Mouse (Mus musculus): ENCODE results near the gene Clca3a1.
A peak's percentile ranks its signal among the peaks of the same experiment; 100 is the strongest.
"Not testable (repeated sequence)": the region's sequence is repeated elsewhere in the genome, so short reads cannot be mapped to it uniquely, and the experiment has no call there.

Clca3a1 gene

GRCm38 (mm10) chr3:144760592-144761309 lies at the start of gene Clca3a1:
TSS of gene Clca3a1 (minus strand) at chr3:144760977.
- DNase-seq = peak; percentile 16

DNA sequence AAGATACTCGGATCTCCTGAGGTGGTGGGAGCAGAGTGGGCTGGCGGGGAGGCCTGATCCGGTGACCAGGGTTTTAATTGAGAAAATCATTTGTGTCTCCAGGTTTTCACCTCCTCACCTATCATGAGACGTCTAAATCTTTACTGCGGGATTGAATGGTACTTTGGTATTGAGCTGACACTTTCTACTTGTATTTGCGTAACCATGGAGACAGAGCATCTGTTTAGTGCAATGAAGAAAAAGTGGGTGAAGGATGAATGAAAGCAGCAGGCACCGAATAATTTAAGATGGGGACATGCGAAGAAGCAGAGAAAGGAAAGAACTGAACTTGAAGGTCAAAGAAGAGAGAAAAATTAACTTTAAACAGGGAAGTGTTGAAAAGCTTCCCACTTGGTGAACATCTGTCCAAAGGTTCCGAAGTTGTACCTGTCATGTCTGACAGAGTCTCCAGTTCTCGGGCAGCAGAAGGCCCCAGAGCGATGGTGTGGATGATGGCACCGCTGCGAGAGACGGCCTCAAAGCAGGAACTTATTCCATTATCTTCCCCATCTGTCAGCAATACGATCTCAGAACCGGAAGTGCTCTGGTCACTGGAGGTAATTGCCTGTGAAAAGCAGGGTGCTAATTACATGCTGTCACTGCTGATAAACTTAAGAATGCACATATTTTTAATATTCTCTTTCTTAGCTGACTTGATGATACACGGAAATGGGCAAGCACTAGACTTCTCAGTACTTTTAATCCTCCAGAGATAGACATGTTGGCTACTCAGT lies 47.6 kb upstream of the Clca3a1 start:
- not testable (repeated sequence) for DNase-seq

GRCm38 (mm10) chr3:144806626-144807025 lies 45.8 kb upstream of the Clca3a1 start:
- DNase-seq = not testable (repeated sequence)

DNA sequence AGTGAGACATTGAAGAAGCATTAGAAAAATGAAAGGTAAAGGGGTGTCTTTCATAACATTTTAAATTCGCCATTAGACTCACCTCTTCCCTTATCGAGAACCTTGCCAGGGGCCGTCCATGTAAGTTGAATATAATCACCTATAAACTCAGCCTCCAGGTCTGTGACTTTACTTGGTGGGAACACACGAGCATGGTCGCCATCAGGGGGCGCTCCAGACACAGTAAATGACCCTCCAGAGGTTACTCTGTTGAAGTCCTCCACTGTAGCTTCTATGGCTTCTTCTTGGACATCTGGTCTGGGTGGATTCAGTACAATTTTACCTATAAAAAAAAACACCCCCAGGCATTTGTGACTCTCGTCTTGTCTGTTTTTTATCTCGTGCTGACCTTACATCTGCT lies 41.1 kb upstream of the Clca3a1 start:
- DNase-seq = peak; percentile 15

- DNase-seq = no peak
Measured at GRCm38 (mm10) chr3:144785181-144786148, 24.7 kb upstream of the Clca3a1 start.

- no peak for DNase-seq
Measured at GRCm38 (mm10) chr3:144765161-144765560, 4.4 kb upstream of the Clca3a1 start.

DNA sequence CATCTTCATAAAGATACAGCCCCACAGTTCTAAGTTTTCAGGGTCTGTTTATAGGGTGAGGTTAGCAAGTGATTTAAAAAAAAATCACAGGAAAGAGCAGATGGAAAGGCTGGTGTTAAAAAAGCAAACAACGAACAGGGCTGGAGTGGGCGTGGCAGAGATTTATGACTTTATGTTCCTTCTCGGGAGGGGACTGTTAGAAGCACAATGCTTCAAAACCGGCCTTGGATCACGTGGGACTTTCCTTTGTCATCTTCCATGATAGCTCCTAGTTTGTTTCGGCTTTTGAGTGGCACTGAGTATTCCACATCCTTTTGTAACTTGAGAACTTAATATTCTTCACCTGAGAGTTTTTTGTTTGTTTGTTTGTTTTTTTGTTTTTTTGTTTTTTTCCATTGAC lies 677 bp upstream of the Clca3a1 start:
- no peak for DNase-seq

DNA sequence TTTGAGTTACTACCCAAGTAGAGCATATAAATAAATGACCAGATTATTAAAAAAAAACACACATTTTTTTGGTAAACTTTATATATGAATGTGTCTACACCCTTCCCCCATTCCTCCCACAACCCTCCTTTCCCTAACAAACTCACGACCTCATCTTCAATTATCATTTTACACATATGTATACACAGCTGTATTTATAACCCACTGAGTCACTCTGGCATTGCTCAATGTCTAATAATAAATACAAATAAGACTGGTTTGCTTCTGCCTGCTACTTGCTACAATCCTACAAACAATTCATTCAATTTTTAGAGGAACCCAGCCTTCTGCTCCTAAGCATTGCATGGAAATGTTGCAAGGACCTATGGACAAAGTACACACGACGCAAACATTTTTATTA lies 1.1 kb downstream of the Clca3a1 start:
- DNase-seq = no peak

GRCm38 (mm10) chr3:144756103-144756502 lies 4.7 kb downstream of the Clca3a1 start:
- not testable (repeated sequence) for DNase-seq

- DNase-seq = peak; percentile 14
Measured at GRCm38 (mm10) chr3:144753120-144753519, 7.7 kb downstream of the Clca3a1 start.

DNA sequence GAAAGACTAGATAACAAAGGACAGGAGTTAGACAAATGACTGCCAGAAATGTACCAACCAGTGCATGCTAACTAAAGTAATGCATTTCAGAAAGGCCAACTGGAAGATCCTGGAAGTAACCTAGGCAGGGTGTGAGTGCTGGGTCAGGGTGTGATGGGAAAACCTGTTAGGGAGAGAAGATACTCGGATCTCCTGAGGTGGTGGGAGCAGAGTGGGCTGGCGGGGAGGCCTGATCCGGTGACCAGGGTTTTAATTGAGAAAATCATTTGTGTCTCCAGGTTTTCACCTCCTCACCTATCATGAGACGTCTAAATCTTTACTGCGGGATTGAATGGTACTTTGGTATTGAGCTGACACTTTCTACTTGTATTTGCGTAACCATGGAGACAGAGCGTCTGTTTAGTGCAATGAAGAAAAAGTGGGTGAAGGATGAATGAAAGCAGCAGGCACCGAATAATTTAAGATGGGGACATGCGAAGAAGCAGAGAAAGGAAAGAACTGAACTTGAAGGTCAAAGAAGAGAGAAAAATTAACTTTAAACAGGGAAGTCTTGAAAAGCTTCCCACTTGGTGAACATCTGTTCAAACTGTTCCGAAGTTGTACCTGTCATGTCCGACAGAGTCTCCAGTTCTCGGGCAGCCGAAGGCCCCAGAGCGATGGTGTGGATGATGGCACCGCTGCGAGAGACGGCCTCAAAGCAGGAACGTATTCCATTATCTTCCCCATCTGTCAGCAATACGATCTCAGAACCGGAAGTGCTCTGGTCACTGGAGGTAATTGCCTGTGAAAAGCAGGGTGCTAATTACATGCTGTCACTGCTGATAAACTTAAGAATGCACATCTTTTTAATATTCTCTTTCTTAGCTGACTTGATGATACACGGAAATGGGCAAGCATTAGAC lies 11.5 kb downstream of the Clca3a1 start:
- not testable (repeated sequence) for DNase-seq

GRCm38 (mm10) chr3:144747706-144748105 lies 13.1 kb downstream of the Clca3a1 start:
- not testable (repeated sequence) for DNase-seq

DNA sequence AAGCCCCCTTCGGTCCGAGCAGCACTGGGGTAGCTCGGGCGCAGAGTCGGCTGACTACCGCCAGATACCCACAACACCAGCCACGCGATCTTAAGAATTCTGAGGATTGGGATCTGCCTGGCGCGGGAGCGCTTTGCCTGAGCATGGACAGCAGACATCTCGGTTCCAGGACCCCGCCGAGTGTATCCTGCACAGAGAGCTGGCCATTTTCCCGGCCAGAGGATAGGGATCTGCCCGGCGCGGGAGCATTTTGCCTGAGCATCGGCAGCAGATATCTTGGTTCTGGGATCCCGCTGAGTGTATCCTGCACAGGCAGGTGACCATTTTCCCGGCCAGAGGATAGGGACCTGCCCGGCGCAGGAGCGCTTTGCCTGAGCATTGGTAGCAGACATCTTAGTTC lies 22.4 kb downstream of the Clca3a1 start:
- DNase-seq = not testable (repeated sequence)

DNA sequence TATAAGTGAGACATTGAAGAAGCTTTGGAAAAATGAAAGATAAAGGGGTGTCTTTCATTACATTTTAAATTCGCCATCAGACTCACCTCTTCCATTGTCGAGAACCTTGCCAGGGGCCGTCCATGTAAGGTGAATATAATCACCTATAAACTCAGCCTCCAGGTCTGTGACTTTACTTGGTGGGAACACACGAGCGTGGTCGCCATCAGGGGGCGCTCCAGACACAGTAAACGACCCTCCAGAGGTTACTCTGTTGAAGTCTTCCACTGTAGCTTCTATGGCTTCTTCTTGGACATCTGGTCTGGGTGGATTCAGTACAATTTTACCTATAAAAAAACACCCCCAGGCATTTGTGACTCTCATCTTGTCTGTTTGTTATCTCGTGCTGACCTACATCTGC lies 23.9 kb downstream of the Clca3a1 start:
- DNase-seq = peak; percentile 23

DNA sequence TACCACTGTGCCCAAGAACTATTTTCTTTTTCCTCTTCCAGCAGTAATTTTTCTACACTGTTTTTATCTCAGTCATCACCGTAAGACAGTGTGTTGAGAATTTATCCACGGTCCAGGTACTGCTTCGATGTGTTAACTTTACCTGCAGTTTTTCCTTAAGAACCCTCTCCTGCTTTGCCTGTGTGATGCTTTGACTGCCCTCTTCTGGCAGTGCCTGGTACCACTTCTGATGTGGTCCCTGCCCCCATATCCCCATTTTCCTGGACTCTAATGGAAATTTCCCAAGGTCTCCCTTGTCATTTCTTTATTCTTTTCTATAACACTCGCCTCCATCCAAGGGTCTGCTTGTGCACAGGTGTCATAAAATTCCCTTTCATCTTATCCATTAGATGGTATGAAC lies 37.3 kb downstream of the Clca3a1 start:
- peak; percentile 72 for DNase-seq

GRCm38 (mm10) chr3:144722566-144722965 lies 38.2 kb downstream of the Clca3a1 start:
- not testable (repeated sequence) for DNase-seq

DNA sequence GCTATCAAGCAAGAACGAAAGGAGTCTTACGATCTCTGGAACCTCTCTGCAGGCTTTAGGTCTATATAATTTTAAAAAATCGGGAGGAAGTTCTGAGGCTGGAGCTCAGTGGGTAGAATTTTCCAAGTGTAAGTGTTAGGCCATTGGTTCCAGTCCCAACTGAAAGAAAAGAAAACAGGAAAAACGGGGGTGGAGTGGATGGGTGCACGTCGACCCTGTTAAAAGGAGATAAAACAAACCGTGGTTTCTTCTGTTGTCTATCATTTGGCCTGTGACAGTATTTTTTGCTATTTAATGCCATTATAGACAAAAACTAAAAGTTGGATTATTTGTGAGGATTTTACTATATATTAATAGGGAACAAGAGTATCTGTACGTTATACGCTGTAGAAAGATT lies 38.9 kb downstream of the Clca3a1 start:
- DNase-seq = no peak

- no peak for DNase-seq
Measured at GRCm38 (mm10) chr3:144721077-144721859, 39.5 kb downstream of the Clca3a1 start.

GRCm38 (mm10) chr3:144719901-144720747 lies 40.7 kb downstream of the Clca3a1 start, which contains the start of gene Sh3glb1:
TSS of gene Sh3glb1 (minus strand) at chr3:144720335.
- DNase-seq = peak; percentile 96
